Mouse (Mus musculus) lung, embryonic 15.5 days (tissue): ENCODE results near the gene Rab35. TPM values are rescaled to one million over a fixed set of nuclear protein-coding genes. Genes with fewer than 3 reads are reported as not detected.
A peak's percentile ranks its signal among the peaks of the same experiment; 100 is the strongest.

Experiments used
- ATAC-seq: fragments of 200-750 bp; cut with Nextera tagmentation; 2 replicates; pipeline ENCODE4 v1.8.0; 2017; ENCODE audit warnings: moderate number of reproducible peaks, borderline replicate concordance; ENCODE audit not compliant: low FRiP score, low TSS enrichment; ENCODE audit errors: extremely low read depth
- H3K27ac ChIP-seq: fragments of 300-500 bp; sonication (generic); 2 replicates; pipeline ENCODE4 v1.5.1; 2015; ENCODE audit warnings: moderate library complexity, mild to moderate bottlenecking, inconsistent platforms
- H3K27me3 ChIP-seq: fragments of 300-500 bp; sonication (generic); 2 replicates; pipeline ENCODE4 v1.6.1; 2015; ENCODE audit warnings: inconsistent platforms
- H3K36me3 ChIP-seq: fragments of 300-500 bp; sonication (generic); 2 replicates; pipeline ENCODE4 v1.6.1; 2015; ENCODE audit warnings: inconsistent platforms
- H3K4me1 ChIP-seq: fragments of 300-500 bp; sonication (generic); 2 replicates; pipeline ENCODE4 v1.6.1; 2015; ENCODE audit warnings: inconsistent platforms
- H3K4me2 ChIP-seq: fragments of 300-500 bp; sonication (generic); 2 replicates; pipeline ENCODE4 v1.6.1; 2015; ENCODE audit warnings: inconsistent platforms, mild to moderate bottlenecking, moderate library complexity
- H3K4me3 ChIP-seq: fragments of 300-500 bp; sonication (generic); 2 replicates; pipeline ENCODE4 v1.5.1; 2015; ENCODE audit warnings: mild to moderate bottlenecking, inconsistent platforms
- H3K9ac ChIP-seq: fragments of 300-500 bp; sonication (generic); 2 replicates; pipeline ENCODE4 v1.6.1; 2015; ENCODE audit warnings: inconsistent platforms
- H3K9me3 ChIP-seq: fragments of 300-500 bp; sonication (generic); 2 replicates; pipeline ENCODE4 v1.6.1; 2016; ENCODE audit warnings: inconsistent platforms
- WGBS: fragments of 180-500 bp; shearing (Covaris S2); methylation state at CpG from one replicate; pipeline ENCODE4 v1.1.7; 2015; 5-methylcytosine and 5-hydroxymethylcytosine counted together
- polyA plus RNA-seq: library from polyadenylated mRNA; unstranded; fragments of >200 nt; fragmentation: Nextera tagmentation; extraction: Ambion mirVana; gene quantifications from 2 replicates; pipeline ENCODE4 v1.2.1, GENCODE M21; 2015

Gene Rab35
- polyA plus RNA-seq, 1 experiment from 2014 or later = 17.5 TPM

GRCm38 (mm10) chr5:115623694-115624440, 7.8 kb upstream of the Rab35 start:
- no peak for ATAC-seq
- H3K4me1 ChIP-seq = no peaks in the 10 kb centered on the region
- H3K4me3 ChIP-seq = no peak overlapping the region
- no peak overlapping the region for H3K4me2 ChIP-seq
- 82% methylated on average over 9 of the region's 9 CpGs for WGBS
- H3K9ac ChIP-seq = no peak overlapping the region
- H3K27me3 ChIP-seq = no peaks in the 10 kb centered on the region
- H3K27ac ChIP-seq = no peak overlapping the region
- peaks cover 25% of the 10 kb centered on the region for H3K36me3 ChIP-seq
- no peaks in the 10 kb centered on the region for H3K9me3 ChIP-seq

- Histone ChIP-seq H3K27ac (no peak overlapping the region), H3K4me2 (no peak overlapping the region), H3K4me3 (no peak overlapping the region), H3K9ac (no peak overlapping the region), H3K4me1 (peaks cover 9% of the 10 kb centered on the region), H3K36me3 (peaks cover 5% of the 10 kb centered on the region; the same call in 1 of the 2 replicates), H3K27me3 (no peaks in the 10 kb centered on the region), H3K9me3 (no peaks in the 10 kb centered on the region)
- WGBS = 81% methylated on average over 10 of the region's 10 CpGs
- ATAC-seq = no peak
Measured at GRCm38 (mm10) chr5:115626237-115626886, 5.3 kb upstream of the Rab35 start.

GRCm38 (mm10) chr5:115628083-115628482, 3.6 kb upstream of the Rab35 start:
- no peaks in the 10 kb centered on the region for H3K36me3 ChIP-seq
- H3K4me3 ChIP-seq = no peak overlapping the region
- H3K27me3 ChIP-seq = no peaks in the 10 kb centered on the region
- 60% methylated on average over 8 of the region's 8 CpGs for WGBS
- no peak overlapping the region for H3K27ac ChIP-seq
- no peak for ATAC-seq
- no peak overlapping the region for H3K4me2 ChIP-seq
- H3K9me3 ChIP-seq = no peaks in the 10 kb centered on the region
- H3K9ac ChIP-seq = no peak overlapping the region
- H3K4me1 ChIP-seq = peaks cover 17% of the 10 kb centered on the region

- Histone ChIP-seq H3K36me3 (peaks cover 4% of the 10 kb centered on the region; the same call in 1 of the 2 replicates), H3K4me1 (peaks cover 31% of the 10 kb centered on the region), H3K27ac (no peak overlapping the region), H3K27me3 (no peaks in the 10 kb centered on the region), H3K4me2 (no peak overlapping the region), H3K9me3 (no peaks in the 10 kb centered on the region), H3K9ac (no peak overlapping the region), H3K4me3 (no peak overlapping the region)
- 89% methylated on average over 4 of the region's 4 CpGs for WGBS
- ATAC-seq = no peak
Measured at GRCm38 (mm10) chr5:115629672-115630071, 2.0 kb upstream of the Rab35 start.

- Histone ChIP-seq H3K4me2 (peak overlapping the region; percentile 86; the same call in 1 of the 2 replicates), H3K36me3 (peaks cover 4% of the 10 kb centered on the region; the same call in 1 of the 2 replicates), H3K4me1 (peaks cover 33% of the 10 kb centered on the region), H3K4me3 (no peak overlapping the region), H3K27ac (no peak overlapping the region), H3K27me3 (no peaks in the 10 kb centered on the region), H3K9me3 (no peaks in the 10 kb centered on the region), H3K9ac (no peak overlapping the region)
- 34% methylated on average over 5 of the region's 5 CpGs for WGBS
- no peak for ATAC-seq
Measured at GRCm38 (mm10) chr5:115630291-115630690, 1.4 kb upstream of the Rab35 start.

GRCm38 (mm10) chr5:115632358-115632714, 628 bp downstream of the Rab35 start:
- no peak; the same call in 1 of the 2 replicates for ATAC-seq
- H3K4me1 ChIP-seq = peaks cover 33% of the 10 kb centered on the region
- no peaks in the 10 kb centered on the region for H3K27me3 ChIP-seq
- WGBS = under 1% methylated on average over 30 of the region's 30 CpGs
- H3K27ac ChIP-seq = peak overlapping the region; percentile 83
- H3K4me2 ChIP-seq = peak overlapping the region; percentile 77
- H3K9me3 ChIP-seq = no peaks in the 10 kb centered on the region
- H3K9ac ChIP-seq = peak overlapping the region; percentile 90
- H3K4me3 ChIP-seq = peak overlapping the region; percentile 87
- H3K36me3 ChIP-seq = peaks cover 4% of the 10 kb centered on the region; the same call in 1 of the 2 replicates

- Histone ChIP-seq H3K4me3 (peak overlapping the region; percentile 87), H3K9ac (peak overlapping the region; percentile 90), H3K27ac (0 out of 2 replicates have a peak overlapping the region, but pooled peaks have one; percentile 83), H3K36me3 (peaks cover 4% of the 10 kb centered on the region; the same call in 1 of the 2 replicates), H3K4me1 (peaks cover 33% of the 10 kb centered on the region), H3K4me2 (peak overlapping the region; percentile 77), H3K9me3 (no peaks in the 10 kb centered on the region), H3K27me3 (no peaks in the 10 kb centered on the region)
- WGBS = 34% methylated on average over 4 of the region's 4 CpGs
- ATAC-seq = no peak
Measured at GRCm38 (mm10) chr5:115633060-115633459, 1.4 kb downstream of the Rab35 start.

- Histone ChIP-seq H3K9me3 (no peaks in the 10 kb centered on the region), H3K4me3 (no peak overlapping the region), H3K36me3 (peaks cover 11% of the 10 kb centered on the region), H3K4me2 (no peak overlapping the region), H3K4me1 (peaks cover 33% of the 10 kb centered on the region), H3K27ac (no peak overlapping the region), H3K9ac (no peak overlapping the region), H3K27me3 (no peaks in the 10 kb centered on the region)
- no peak for ATAC-seq
- 88% methylated on average over 8 of the region's 8 CpGs for WGBS
Measured at GRCm38 (mm10) chr5:115634046-115634445, 2.3 kb downstream of the Rab35 start.

- Histone ChIP-seq H3K4me1 (peaks cover 30% of the 10 kb centered on the region), H3K4me3 (no peak overlapping the region), H3K9ac (no peak overlapping the region), H3K36me3 (peaks cover 26% of the 10 kb centered on the region), H3K27me3 (no peaks in the 10 kb centered on the region), H3K27ac (no peak overlapping the region), H3K9me3 (no peaks in the 10 kb centered on the region), H3K4me2 (no peak overlapping the region)
- WGBS = 47% methylated on average over 6 of the region's 6 CpGs
- no peak for ATAC-seq
Measured at GRCm38 (mm10) chr5:115635536-115635935, 3.8 kb downstream of the Rab35 start.

- H3K36me3 ChIP-seq = peaks cover 67% of the 10 kb centered on the region
- 75% methylated on average over 9 of the region's 9 CpGs for WGBS
- no peak for ATAC-seq
Measured at GRCm38 (mm10) chr5:115644192-115644591, 12.5 kb downstream of the Rab35 start.

GRCm38 (mm10) chr5:115648876-115649275, 17.2 kb downstream of the Rab35 start:
- H3K27me3 ChIP-seq = no peaks in the 10 kb centered on the region
- H3K36me3 ChIP-seq = peaks cover 36% of the 10 kb centered on the region
- H3K4me2 ChIP-seq = no peak overlapping the region
- H3K9me3 ChIP-seq = no peaks in the 10 kb centered on the region
- no peak overlapping the region for H3K27ac ChIP-seq
- H3K4me1 ChIP-seq = peaks cover 8% of the 10 kb centered on the region; the same call in 1 of the 2 replicates
- no peak for ATAC-seq
- no peak overlapping the region for H3K9ac ChIP-seq
- 69% methylated on average over 3 of the region's 3 CpGs for WGBS
- no peak overlapping the region for H3K4me3 ChIP-seq

More at GRCm38 (mm10) chr5:115644192-115644591, 12.5 kb downstream of the Rab35 start:
- Histone ChIP-seq H3K27ac (no peak overlapping the region), H3K27me3 (no peaks in the 10 kb centered on the region), H3K4me2 (no peak overlapping the region), H3K9me3 (no peaks in the 10 kb centered on the region), H3K4me3 (no peak overlapping the region), H3K4me1 (no peaks in the 10 kb centered on the region), H3K9ac (no peak overlapping the region)

- no peak for ATAC-seq
- Histone ChIP-seq H3K4me3 (no peak overlapping the region), H3K27me3 (no peaks in the 10 kb centered on the region), H3K4me2 (no peak overlapping the region), H3K9ac (no peak overlapping the region), H3K27ac (no peak overlapping the region), H3K36me3 (peaks cover 27% of the 10 kb centered on the region), H3K9me3 (no peaks in the 10 kb centered on the region), H3K4me1 (peaks cover 8% of the 10 kb centered on the region; the same call in 1 of the 2 replicates)
- 86% methylated on average over 8 of the region's 8 CpGs for WGBS
Measured at GRCm38 (mm10) chr5:115649699-115650098, 18.0 kb downstream of the Rab35 start.
